ENCODE assay signal across 7 mouse cellular contexts in genomic region chr19:40894519-40895392, GRCm38 (mm10). TPM values are rescaled to one million over a fixed set of nuclear protein-coding genes. Genes with fewer than 3 reads are reported as not detected.
A peak's percentile ranks its signal among the peaks of the same experiment; 100 is the strongest.
DNase-seq lines count a peak whose midpoint lies in the region; ATAC-seq lines count a peak whose summit lies in the region.

Gene Zfp518a, plus strand, starts transcription at chr19:40894705.

- peak; percentile 92 for ATAC-seq in embryonic facial prominence, embryonic 11.5 days (replicated peaks; ENCODE audit: insufficient number of reproducible peaks, low FRiP score, low TSS enrichment, low read depth)
- peak; percentile 96 for ATAC-seq in granulocyte monocyte progenitor cell, adult 5-6 weeks (replicated peaks; ENCODE audit: poor library complexity, severe bottlenecking)
- ATAC-seq in midbrain, embryonic 13.5 days: peak; percentile 92

- H3K9me3 ChIP-seq in embryonic facial prominence, embryonic 11.5 days (replicated peaks; ENCODE audit: control insufficient read depth, low read length): no peaks in the 10 kb centered on the region
- H3K9me3 ChIP-seq in limb, embryonic 10.5 days (replicated peaks): no peaks in the 10 kb centered on the region
- H3K9me3 ChIP-seq in midbrain, embryonic 13.5 days: no peaks in the 10 kb centered on the region

- H3K4me1 ChIP-seq in embryonic facial prominence, embryonic 11.5 days (ENCODE audit: control insufficient read depth, insufficient read depth, low read length): no peaks in the 10 kb centered on the region
- 0 out of 2 replicates have a peak, but pooled peaks cover 6% of the 10 kb centered on the region for H3K4me1 ChIP-seq in limb, embryonic 10.5 days
- H3K4me1 ChIP-seq in midbrain, embryonic 13.5 days (replicated peaks): peaks cover 12% of the 10 kb centered on the region

- H3K9ac ChIP-seq in embryonic facial prominence, embryonic 11.5 days (replicated peaks; ENCODE audit: low read length): peak within 1 kb of the TSS; percentile 85
- peak within 1 kb of the TSS; percentile 77 for H3K9ac ChIP-seq in midbrain, embryonic 13.5 days (replicated peaks)

- WGBS in embryonic facial prominence, embryonic 11.5 days: under 1% methylated on average over 87 of the region's 89 CpGs
- under 1% methylated on average over 89 of the region's 89 CpGs for WGBS in limb, embryonic 10.5 days
- under 1% methylated on average over 89 of the region's 89 CpGs for WGBS in midbrain, embryonic 13.5 days

- peak within 1 kb of the TSS; percentile 71 for H3K4me2 ChIP-seq in embryonic facial prominence, embryonic 11.5 days (ENCODE audit: low read depth, low read length)
- peak within 1 kb of the TSS; percentile 58 for H3K4me2 ChIP-seq in midbrain, embryonic 13.5 days (replicated peaks)

- H3K27me3 ChIP-seq in embryonic facial prominence, embryonic 11.5 days (ENCODE audit: control insufficient read depth, insufficient read depth, low read length): no peaks in the 10 kb centered on the region
- H3K27me3 ChIP-seq in limb, embryonic 10.5 days (ENCODE audit: low read depth, poor library complexity, severe bottlenecking): peaks cover 27% of the 10 kb centered on the region
- H3K27me3 ChIP-seq in midbrain, embryonic 13.5 days: peaks cover 33% of the 10 kb centered on the region

- H3K4me3 ChIP-seq in embryonic facial prominence, embryonic 11.5 days (ENCODE audit: low read depth, low read length): peak within 1 kb of the TSS; percentile 59
- peak within 1 kb of the TSS; percentile 80 for H3K4me3 ChIP-seq in limb, embryonic 10.5 days
- peak within 1 kb of the TSS; percentile 67 for H3K4me3 ChIP-seq in midbrain, embryonic 13.5 days (replicated peaks)

- peak within 1 kb of the TSS; percentile 84 for H3K27ac ChIP-seq in embryonic facial prominence, embryonic 11.5 days (replicated peaks; ENCODE audit: low read depth, low read length)
- peak within 1 kb of the TSS; percentile 96 for H3K27ac ChIP-seq in limb, embryonic 10.5 days
- H3K27ac ChIP-seq in midbrain, embryonic 13.5 days: peak within 1 kb of the TSS; percentile 85

- peak; percentile 93 for DNase-seq in adrenal gland, postnatal 14 days
- DNase-seq in embryonic facial prominence, embryonic 11.5 days (ENCODE audit: low spot score): peak; percentile 94
- DNase-seq in kidney, adult 11 months: peak; percentile 82
- DNase-seq in limb, embryonic 10.5 days (ENCODE audit: low spot score): peak; percentile 95
- peak; percentile 75 for DNase-seq in spleen, adult 12 weeks (ENCODE audit: low spot score)

- no peaks in the 10 kb centered on the region for H3K36me3 ChIP-seq in embryonic facial prominence, embryonic 11.5 days (replicated peaks; ENCODE audit: control insufficient read depth, insufficient read depth, low read depth, low read length)
- peaks cover 11% of the 10 kb centered on the region; the same call in 1 of the 2 replicates for H3K36me3 ChIP-seq in limb, embryonic 10.5 days
- 0 out of 2 replicates have a peak, but pooled peaks cover 2% of the 10 kb centered on the region for H3K36me3 ChIP-seq in midbrain, embryonic 13.5 days

RNA-seq across cellular contexts. Expression of gene Zfp518a, which starts in this region (rescaled TPM):
- 12.8 and 15.2 TPM in 2 replicates for total RNA-seq in adrenal gland, postnatal 14 days (2021)
- 19.6 and 23.1 TPM in 2 replicates for polyA plus RNA-seq in embryonic facial prominence, embryonic 11.5 days (2014; fragmentation: Nextera tagmentation; extraction: Ambion mirVana)
- total RNA-seq in granulocyte monocyte progenitor cell, adult 5-6 weeks (2014; fragmentation: Nextera tagmentation): 15.9 and 18.2 TPM in 2 replicates
- total RNA-seq in granulocyte monocyte progenitor cell, adult 5-6 weeks (2017): 24.8 and 39.9 TPM in 2 replicates
- polyA plus RNA-seq in limb, embryonic 10.5 days (2016; fragmentation: Nextera tagmentation; extraction: Ambion mirVana): 11.1 and 12.7 TPM in 2 replicates
- 7.9 and 8.1 TPM in 2 replicates for polyA plus RNA-seq in midbrain, embryonic 13.5 days (2015; fragmentation: Nextera tagmentation; extraction: Ambion mirVana)

Comparison
In these comparisons a context has a peak if more than half of its experiments do, and no peak if none do; other contexts are left out.
1. Peak in every context shown above with its lines: DNase-seq, ATAC-seq, H3K4me3 ChIP-seq and H3K27ac ChIP-seq.